Mouse (Mus musculus) embryo, embryonic 10.5 days (tissue): ENCODE measurements around the gene Sfmbt2.

ENCODE experiments used
- DNase-seq: peaks from one replicate; pipeline ENCODE4 v3.0.0-alpha.2; 2015; ENCODE audit warnings: low spot score

Gene Sfmbt2

GRCm38 (mm10) chr2:10372776-10373507, 2.6 kb downstream of the Sfmbt2 start:
- peak; percentile 67 for DNase-seq

- DNase-seq: peak; percentile 60
Measured at GRCm38 (mm10) chr2:10373508-10374206, 3.3 kb downstream of the Sfmbt2 start.

- DNase-seq: peak; percentile 85
Measured at GRCm38 (mm10) chr2:10374207-10375023, 4.1 kb downstream of the Sfmbt2 start.

GRCm38 (mm10) chr2:10375024-10375372, 4.7 kb downstream of the Sfmbt2 start:
- no peak for DNase-seq

- DNase-seq: no peak
Measured at GRCm38 (mm10) chr2:10389988-10390387, 19.7 kb downstream of the Sfmbt2 start.

- DNase-seq: no peak
Measured at GRCm38 (mm10) chr2:10390791-10391190, 20.5 kb downstream of the Sfmbt2 start.

DNA sequence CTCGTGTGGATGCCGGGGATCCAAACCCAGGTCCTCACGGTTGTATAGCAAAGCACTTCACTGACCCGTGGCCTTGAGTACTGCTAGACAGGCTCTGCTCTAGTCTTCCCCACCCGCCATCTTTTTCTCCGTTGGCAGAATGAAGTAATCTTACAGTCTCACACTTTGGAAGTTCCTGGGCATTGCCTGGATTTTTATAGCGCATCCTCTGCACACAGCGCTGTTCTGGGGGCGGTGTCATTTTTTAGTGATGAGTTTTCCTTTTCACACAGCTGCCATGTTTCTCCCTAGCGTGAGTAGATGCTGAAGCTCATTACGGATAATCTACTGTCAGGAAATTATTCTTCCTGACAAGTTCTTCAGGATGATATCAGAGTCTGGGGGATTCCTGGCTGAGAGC, 24.8 kb downstream of the Sfmbt2 start:
- DNase-seq: no peak

GRCm38 (mm10) chr2:10397790-10398189, 27.5 kb downstream of the Sfmbt2 start:
- DNase-seq: no peak

- DNase-seq: peak; percentile 68
Measured at GRCm38 (mm10) chr2:10406151-10406550, 35.8 kb downstream of the Sfmbt2 start.

DNA sequence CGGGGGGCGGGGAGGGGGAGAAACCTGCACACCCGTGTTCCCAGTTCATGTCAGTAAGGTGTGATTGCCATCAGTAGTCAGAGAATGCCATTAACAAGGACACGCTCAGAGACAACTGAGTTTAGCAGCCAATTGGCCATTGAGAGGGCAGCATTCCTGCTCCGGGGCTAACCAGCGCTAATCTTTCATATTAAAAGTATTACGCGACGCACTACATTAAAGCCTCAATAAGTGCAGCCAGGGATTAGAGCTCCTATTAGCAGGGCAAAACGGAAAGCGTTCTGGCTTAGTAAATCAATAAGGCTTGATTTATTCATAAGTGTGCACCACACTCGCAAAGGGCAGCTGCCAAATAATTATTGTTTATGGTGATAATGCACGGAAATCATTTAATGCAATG, 39.1 kb downstream of the Sfmbt2 start:
- DNase-seq: no peak

GRCm38 (mm10) chr2:10410069-10410468, 39.8 kb downstream of the Sfmbt2 start:
- no peak for DNase-seq

- DNase-seq: no peak
Measured at GRCm38 (mm10) chr2:10420944-10421420, 50.7 kb downstream of the Sfmbt2 start.

DNA sequence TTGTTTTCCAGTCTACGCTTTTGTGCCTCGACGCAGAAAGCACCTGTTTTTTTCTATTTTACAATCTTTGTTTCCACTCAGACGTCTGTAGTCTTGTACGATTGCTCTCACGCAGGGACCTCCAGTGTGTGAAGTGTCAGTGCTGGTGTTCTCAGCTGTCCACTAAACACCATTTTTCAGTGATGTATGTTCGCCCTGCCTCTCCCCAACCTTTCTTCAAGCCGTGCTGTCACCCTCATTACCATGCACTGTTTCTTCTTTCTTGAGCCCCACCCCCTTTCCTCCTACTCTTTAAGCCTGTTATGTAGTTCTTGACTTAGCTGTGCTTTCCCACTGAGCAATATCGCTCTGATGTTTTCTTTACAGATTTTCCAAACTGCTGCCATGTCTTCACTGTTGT, 67.0 kb downstream of the Sfmbt2 start:
- no peak for DNase-seq

DNA sequence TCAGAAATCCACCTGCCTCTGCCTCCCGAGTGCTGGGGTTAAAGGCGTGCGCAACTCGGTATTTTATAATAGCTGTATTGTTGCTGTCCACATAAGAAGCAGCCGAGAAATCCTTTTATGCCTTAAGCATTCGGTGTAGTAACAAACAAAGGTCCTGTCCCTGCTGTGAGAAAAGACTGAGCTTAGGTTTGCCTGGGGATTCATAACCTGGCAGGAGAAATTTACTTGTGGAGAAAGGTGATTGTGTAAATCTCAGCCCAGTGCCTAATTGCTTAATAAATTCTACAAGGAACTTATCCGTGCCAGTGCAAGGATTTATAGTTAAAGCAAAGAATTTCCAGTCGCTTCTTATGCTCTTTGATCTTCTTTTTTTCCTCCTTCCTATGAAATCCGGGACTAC, 71.5 kb downstream of the Sfmbt2 start:
- no peak for DNase-seq

DNA sequence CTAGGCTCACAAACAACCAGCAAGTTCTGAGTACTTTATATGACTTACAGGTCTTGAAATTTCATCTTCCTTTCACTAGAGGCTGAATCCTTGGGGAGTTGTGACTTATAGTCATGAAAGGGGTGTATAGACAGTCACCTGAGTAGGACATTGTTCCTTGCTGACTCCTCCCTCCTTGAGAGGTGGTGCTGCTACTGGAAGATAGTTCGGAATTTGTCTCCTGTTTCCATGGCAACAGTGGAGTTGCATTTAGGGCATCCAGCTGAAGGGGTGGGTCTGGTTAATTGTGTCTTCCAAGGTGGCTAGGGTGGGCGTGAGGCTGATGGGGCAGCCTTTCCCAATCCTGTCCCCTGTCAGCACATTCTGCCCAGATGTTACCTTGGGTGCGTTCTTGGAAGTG, 83.3 kb downstream of the Sfmbt2 start:
- DNase-seq: no peak

DNA sequence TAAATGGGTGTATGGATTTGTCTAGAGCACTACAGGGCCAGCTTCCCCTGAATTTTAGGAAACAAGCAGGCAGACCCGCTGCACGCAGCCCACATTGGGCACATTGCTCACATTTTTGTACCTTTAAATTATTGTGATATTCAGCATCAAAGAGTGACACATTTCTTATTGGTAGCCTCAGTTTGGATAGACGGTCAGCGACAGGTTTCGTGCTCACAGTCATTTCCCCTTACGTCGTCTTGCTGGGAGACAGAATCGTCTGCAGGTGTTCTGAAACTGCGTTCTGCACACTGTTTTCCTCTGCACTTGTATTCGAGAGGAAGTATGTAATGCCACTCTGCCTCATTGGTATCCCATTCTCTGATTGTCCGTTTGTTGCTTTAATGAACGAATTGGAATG, 88.0 kb downstream of the Sfmbt2 start:
- DNase-seq: no peak

GRCm38 (mm10) chr2:10516516-10516915, 146.2 kb downstream of the Sfmbt2 start:
- DNase-seq: no peak

DNA sequence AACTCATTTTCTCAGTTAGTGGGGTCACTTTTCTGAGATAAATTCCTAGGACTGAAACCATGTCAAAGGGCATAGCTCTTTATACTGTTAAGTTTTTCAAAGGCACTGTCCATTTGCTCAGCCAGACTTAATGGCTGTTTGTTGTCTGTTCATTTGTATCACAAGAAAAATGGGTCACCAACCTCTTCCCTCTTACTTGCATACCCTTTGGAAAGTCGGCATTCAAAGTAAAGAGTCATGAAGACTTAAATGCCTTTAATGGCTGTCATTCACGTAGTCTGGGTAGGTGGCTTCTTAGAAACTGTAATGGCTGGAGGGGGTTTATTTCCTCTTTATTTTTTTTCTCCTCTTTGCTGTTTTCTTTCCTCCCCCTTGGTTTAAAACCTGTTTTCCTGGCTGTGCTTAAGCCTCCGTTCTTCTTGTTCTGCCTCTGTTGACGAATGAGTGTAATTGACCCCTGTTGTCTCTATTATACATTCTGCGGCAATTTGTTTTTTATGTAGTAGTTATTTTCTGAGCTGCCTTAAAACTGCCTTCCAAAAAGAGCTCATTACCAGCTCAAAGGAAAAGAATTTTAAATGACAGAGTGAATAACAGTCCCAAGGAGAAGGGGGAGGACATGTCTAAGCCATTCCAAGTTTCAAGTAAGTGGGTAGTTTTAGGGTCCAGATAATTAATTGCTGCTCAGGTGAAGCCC, 151.6 kb downstream of the Sfmbt2 start:
- DNase-seq: no peak

DNA sequence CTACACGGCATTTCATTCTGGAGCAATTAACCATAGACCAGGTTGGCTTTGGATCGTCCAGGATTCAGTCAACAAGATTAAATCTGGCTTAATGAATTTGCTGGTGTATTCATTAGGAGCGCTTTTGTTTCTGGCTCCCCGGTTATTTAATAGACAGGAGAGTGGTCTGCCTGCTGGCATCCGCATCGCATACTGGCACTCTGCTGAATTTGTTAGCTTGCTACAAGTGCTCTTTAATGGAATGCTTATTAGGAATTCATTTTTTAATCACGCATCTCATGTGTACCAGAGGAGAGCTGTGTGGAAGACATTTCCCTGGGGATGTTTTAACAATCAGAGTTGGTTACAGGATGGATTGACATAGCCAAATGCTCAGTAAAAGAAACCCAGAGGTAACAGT, 155.3 kb downstream of the Sfmbt2 start:
- DNase-seq: no peak

DNA sequence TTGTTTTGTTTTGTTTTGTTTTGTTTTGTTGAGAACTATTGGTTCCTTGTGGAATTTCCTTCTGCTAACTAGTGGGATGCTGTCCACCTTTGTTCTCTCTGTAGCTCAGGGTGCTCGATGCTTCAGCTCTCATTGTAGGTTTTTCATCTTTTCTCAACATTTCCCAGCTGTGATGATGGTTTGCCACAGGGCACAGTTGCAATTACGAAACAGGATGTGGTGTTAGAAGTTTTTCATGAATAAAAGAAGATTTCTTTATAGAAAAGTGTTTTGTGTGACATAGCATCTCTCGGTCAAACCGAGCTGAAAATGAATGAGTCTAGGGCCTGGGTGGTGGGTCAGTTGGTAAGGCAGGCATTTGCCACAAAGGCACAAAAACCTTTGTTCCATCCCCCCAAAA, 171.5 kb downstream of the Sfmbt2 start:
- no peak for DNase-seq

DNA sequence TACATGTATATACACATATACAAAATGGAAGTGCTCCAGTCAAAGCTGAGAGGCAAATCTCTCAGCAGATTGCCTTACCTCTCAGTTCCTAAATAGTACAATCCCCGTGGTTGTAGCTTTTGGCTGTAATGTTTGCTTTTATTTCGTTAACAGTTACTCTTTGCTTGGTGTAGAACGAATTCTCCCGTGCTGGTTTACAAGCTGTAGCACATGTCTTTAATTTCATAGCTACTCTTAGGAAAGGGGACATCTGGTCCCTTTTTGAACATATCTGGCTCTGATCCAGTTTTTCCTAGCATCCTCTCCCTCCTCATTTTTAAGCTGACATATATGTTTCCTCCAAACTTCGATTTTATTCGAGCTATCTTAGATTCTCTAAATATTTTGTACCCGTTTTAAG, 172.1 kb downstream of the Sfmbt2 start:
- no peak for DNase-seq

GRCm38 (mm10) chr2:10558816-10559215, 188.5 kb downstream of the Sfmbt2 start:
- DNase-seq: no peak
